Mouse (Mus musculus): ENCODE measurements at regions not wholly inside any gene's neighbourhood (a gene's known extent, or its start where the extent isn't known, plus 50 kb on each side); places are given as distances from the start of the nearest gene placed in this dataset.

DNA sequence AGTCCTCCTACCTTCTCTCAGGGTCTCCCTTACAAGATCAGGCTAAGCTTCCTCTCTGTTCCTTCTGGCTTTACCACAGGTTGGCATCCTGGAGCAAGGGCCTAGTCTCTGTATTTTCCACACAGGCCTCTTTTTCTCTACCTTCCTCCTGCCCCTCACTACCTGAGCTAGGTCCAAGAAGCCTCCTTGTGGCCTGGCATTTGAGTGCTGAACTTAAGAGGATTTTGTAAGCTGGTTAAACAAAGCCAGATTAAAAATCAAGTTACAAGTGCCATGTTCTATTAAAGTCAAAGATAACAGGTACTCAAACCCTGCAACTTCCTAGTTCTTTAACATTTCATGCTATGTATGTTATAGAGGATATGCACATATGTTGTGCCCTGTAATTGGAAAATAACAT is 102.5 kb downstream of the Wdr11 start:
- TF ChIP-seq CTCF (IDR thresholded peaks at IDR 0.05; ENCODE audit: control insufficient read depth, insufficient read depth, insufficient read length), result no peak
- TF ChIP-seq USF1 (IDR thresholded peaks at IDR 0.05; ENCODE audit: low read depth), result no peak
- TF ChIP-seq CEBPB (IDR thresholded peaks at IDR 0.05; ENCODE audit: low read depth), result no peak
- TF ChIP-seq MAX (IDR thresholded peaks at IDR 0.05), result no peak
- no peak for TF ChIP-seq MYOG (IDR thresholded peaks at IDR 0.05; ENCODE audit: control insufficient read depth, extremely low read depth, insufficient read length)
- no peak for TF ChIP-seq MYOD1 (IDR thresholded peaks at IDR 0.05; ENCODE audit: control insufficient read depth, insufficient read length, low read depth)

Measured in C2C12 (cell line).